Mouse (Mus musculus): ENCODE data around the gene Gm19426.

DNA sequence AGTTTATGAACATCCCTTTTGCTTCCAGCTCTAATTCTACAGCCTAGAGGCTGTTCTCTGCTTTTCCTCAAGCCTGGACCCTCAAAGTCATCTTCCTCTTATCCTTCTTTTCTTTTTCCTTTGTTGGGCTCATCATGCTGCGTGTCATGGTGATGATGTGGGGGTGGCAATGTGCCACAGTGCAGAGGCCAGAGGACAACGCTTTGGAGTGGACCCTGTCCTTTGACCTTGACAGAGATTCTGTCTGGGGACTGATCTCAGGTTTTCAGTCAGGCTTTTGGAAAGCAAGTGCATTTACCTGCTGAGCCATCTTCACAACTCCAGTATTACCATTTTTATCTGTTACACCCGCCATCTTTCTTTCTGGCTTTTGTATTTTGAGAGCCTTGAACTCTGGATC, 12.2 kb downstream of the Gm19426 start:
- no peak for TF ChIP-seq MYOG (IDR thresholded peaks at IDR 0.05; ENCODE audit: control insufficient read depth, extremely low read depth, insufficient read length)
- TF ChIP-seq USF1 (IDR thresholded peaks at IDR 0.05; ENCODE audit: low read depth): no peak
- TF ChIP-seq CTCF (IDR thresholded peaks at IDR 0.05; ENCODE audit: control insufficient read depth, insufficient read depth, insufficient read length): no peak
- TF ChIP-seq MAX (IDR thresholded peaks at IDR 0.05): no peak
